Mouse (Mus musculus) lung, postnatal 36 days (tissue): ENCODE measurements around the gene Acacb.

Experiments used
- DNase-seq: peaks from one replicate; pipeline ENCODE4 v3.0.0; 2022; ENCODE audit warnings: mixed read lengths

Acacb gene

GRCm38 (mm10) chr5:114273693-114274402, 127.5 kb downstream of the Acacb start, which contains the start of gene Foxn4:
Gene Foxn4, minus strand, starts transcription at chr5:114273807.
- no peak for DNase-seq

GRCm38 (mm10) chr5:114275339-114275738, 129.0 kb downstream of the Acacb start:
- DNase-seq = no peak

- DNase-seq = no peak
Measured at GRCm38 (mm10) chr5:114275991-114276390, 129.7 kb downstream of the Acacb start.

- DNase-seq = no peak
Measured at GRCm38 (mm10) chr5:114279382-114280143, 133.2 kb downstream of the Acacb start.

- no peak for DNase-seq
Measured at GRCm38 (mm10) chr5:114282346-114282745, 136.0 kb downstream of the Acacb start.

GRCm38 (mm10) chr5:114284604-114285397, 138.5 kb downstream of the Acacb start:
- no peak for DNase-seq

- DNase-seq = no peak
Measured at GRCm38 (mm10) chr5:114285398-114285700, 139.0 kb downstream of the Acacb start.

GRCm38 (mm10) chr5:114286102-114286501, 139.8 kb downstream of the Acacb start:
- DNase-seq = no peak

- DNase-seq = no peak
Measured at GRCm38 (mm10) chr5:114286872-114287571, 140.7 kb downstream of the Acacb start.

- DNase-seq = no peak
Measured at GRCm38 (mm10) chr5:114288396-114288795, 142.1 kb downstream of the Acacb start.

- DNase-seq = no peak
Measured at GRCm38 (mm10) chr5:114288874-114289273, 142.5 kb downstream of the Acacb start, which contains the start of gene Myo1h. Gene Myo1h, plus strand, starts transcription at chr5:114289166.

- DNase-seq = no peak
Measured at GRCm38 (mm10) chr5:114290004-114290403, 143.7 kb downstream of the Acacb start.

- DNase-seq = peak; percentile 25
Measured at GRCm38 (mm10) chr5:114296693-114297631, 150.6 kb downstream of the Acacb start.

- DNase-seq = no peak
Measured at GRCm38 (mm10) chr5:114298212-114298894, 152.0 kb downstream of the Acacb start.

- no peak for DNase-seq
Measured at GRCm38 (mm10) chr5:114299156-114299855, 153.0 kb downstream of the Acacb start.

- no peak for DNase-seq
Measured at GRCm38 (mm10) chr5:114299883-114300610, 153.7 kb downstream of the Acacb start.
